Mouse (Mus musculus): ENCODE data around the gene Vps35l. TPM values are rescaled to one million over a fixed set of nuclear protein-coding genes. Genes with fewer than 3 reads are reported as not detected.

Gene Vps35l
- total and polyA plus RNA-seq, 3 experiments, result 30.1 to 76.5 (median 75.6) TPM

DNA sequence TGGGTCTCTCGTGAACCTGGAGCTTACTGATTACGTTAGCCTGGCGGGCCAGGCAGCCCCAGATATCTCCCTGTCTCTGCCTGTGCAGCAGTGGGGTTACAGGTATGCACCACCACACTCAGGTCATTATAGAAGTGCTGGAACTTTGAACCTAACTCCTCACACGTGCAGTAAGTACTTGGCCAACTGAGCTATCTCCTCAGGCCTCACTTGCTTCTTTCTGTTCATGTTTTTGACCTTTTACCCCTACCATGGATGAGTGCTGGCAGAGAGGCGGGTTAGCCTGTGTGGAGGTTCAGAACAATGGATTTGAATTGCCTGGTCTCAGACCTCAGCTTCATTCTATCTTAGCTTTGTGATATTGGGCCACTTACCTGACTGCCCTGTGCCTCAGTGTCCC, 50.3 kb downstream of the Vps35l start:
- Histone ChIP-seq H3K27me3 (ENCODE audit: insufficient read depth, low read length) (no peaks in the 10 kb centered on the region), H3K36me3 (replicated peaks) (peaks cover 76% of the 10 kb centered on the region), H3K4me3 (ENCODE audit: low read depth, low read length) (no peak overlapping the region), H3K9me3 (replicated peaks) (no peaks in the 10 kb centered on the region), H3K4me1 (ENCODE audit: insufficient read depth, low read depth, low read length) (no peaks in the 10 kb centered on the region)
- ATAC-seq (ENCODE audit: extremely low read depth, insufficient number of reproducible peaks, low FRiP score, poor library complexity, severe bottlenecking) (no peak), DNase-seq (ENCODE audit: low spot score) (no peak)
- TF ChIP-seq TAL1 (conservative IDR thresholded peaks at IDR 0.05; ENCODE audit: low read depth, low read length) (no peak), GATA2 (IDR thresholded peaks at IDR 0.05; ENCODE audit: borderline replicate concordance, low read depth, low read length) (no peak), POLR2AphosphoS5 (IDR thresholded peaks at IDR 0.05; ENCODE audit: insufficient replicate concordance, low read depth, low read length) (no peak), GATA1 (IDR thresholded peaks at IDR 0.05; ENCODE audit: borderline replicate concordance, low read length) (no peak), CTCF (IDR thresholded peaks at IDR 0.05; ENCODE audit: low read depth, low read length) (no peak)

- H3K27me3 ChIP-seq (ENCODE audit: insufficient read depth, low read length), result no peaks in the 10 kb centered on the region
- peaks cover 70% of the 10 kb centered on the region for H3K36me3 ChIP-seq (replicated peaks)
- DNase-seq (ENCODE audit: low spot score) (no peak), ATAC-seq (ENCODE audit: extremely low read depth, insufficient number of reproducible peaks, low FRiP score, poor library complexity, severe bottlenecking) (no peak)
- no peaks in the 10 kb centered on the region for H3K9me3 ChIP-seq (replicated peaks)
- H3K4me3 ChIP-seq (ENCODE audit: low read depth, low read length), result no peak overlapping the region
- peaks cover 20% of the 10 kb centered on the region for H3K4me1 ChIP-seq (ENCODE audit: insufficient read depth, low read depth, low read length)
- no peak for TF ChIP-seq POLR2AphosphoS5 (IDR thresholded peaks at IDR 0.05; ENCODE audit: insufficient replicate concordance, low read depth, low read length)
- no peak for TF ChIP-seq GATA2 (IDR thresholded peaks at IDR 0.05; ENCODE audit: borderline replicate concordance, low read depth, low read length)
- no peak for TF ChIP-seq CTCF (IDR thresholded peaks at IDR 0.05; ENCODE audit: low read depth, low read length)
- TF ChIP-seq TAL1 (conservative IDR thresholded peaks at IDR 0.05; ENCODE audit: low read depth, low read length), result no peak
- TF ChIP-seq GATA1 (IDR thresholded peaks at IDR 0.05; ENCODE audit: borderline replicate concordance, low read length), result no peak
Observed at GRCm38 (mm10) chr7:118793899-118794298, 53.9 kb downstream of the Vps35l start.

DNA sequence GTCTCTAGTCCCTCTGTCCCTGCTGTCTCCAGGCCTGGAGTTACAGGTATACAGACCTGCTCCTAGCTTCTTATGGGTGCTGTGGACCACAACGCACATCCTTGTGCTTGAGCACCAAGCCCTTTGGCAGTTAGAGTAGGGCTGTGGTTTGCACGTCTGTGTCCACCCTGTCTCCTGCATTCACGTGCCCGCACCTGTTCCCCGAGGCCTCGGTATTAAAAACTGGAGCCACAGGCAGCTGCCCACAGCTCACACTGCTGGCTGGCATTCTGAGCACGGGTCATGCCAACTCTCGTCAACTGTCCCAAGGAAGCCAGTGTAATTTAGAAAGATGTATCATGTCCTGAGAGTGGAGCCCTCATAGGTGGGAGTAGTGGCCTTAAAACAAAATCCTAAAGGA, 55.8 kb downstream of the Vps35l start:
- DNase-seq (ENCODE audit: low spot score) (no peak), ATAC-seq (ENCODE audit: extremely low read depth, insufficient number of reproducible peaks, low FRiP score, poor library complexity, severe bottlenecking) (no peak)
- Histone ChIP-seq H3K4me1 (ENCODE audit: insufficient read depth, low read depth, low read length) (peaks cover 20% of the 10 kb centered on the region), H3K9me3 (replicated peaks) (no peaks in the 10 kb centered on the region), H3K27me3 (ENCODE audit: insufficient read depth, low read length) (no peaks in the 10 kb centered on the region), H3K36me3 (replicated peaks) (peaks cover 72% of the 10 kb centered on the region), H3K4me3 (ENCODE audit: low read depth, low read length) (no peak overlapping the region)
- no peak for TF ChIP-seq GATA1 (IDR thresholded peaks at IDR 0.05; ENCODE audit: borderline replicate concordance, low read length)
- no peak for TF ChIP-seq CTCF (IDR thresholded peaks at IDR 0.05; ENCODE audit: low read depth, low read length)
- TF ChIP-seq POLR2AphosphoS5 (IDR thresholded peaks at IDR 0.05; ENCODE audit: insufficient replicate concordance, low read depth, low read length), result no peak
- TF ChIP-seq GATA2 (IDR thresholded peaks at IDR 0.05; ENCODE audit: borderline replicate concordance, low read depth, low read length), result no peak
- TF ChIP-seq TAL1 (conservative IDR thresholded peaks at IDR 0.05; ENCODE audit: low read depth, low read length), result no peak

DNA sequence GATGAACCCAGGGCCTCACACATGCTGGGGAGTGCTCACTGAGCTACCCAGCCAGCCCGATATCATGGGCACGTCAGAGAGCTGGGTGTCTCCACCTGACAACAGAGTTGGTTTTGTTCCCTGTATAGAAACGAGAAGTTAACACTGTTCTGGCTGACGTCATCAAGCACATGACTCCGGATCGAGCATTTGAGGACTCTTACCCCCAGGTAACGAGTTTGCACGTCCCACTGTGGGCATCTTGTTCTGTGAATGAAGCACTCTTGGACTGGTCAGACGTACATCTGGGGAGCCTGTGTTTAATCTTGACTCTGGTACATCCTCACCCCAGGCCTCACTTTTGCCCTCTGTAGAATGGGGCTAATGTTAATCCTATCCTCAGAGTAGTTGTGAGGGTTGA, 56.8 kb downstream of the Vps35l start:
- TF ChIP-seq CTCF (IDR thresholded peaks at IDR 0.05; ENCODE audit: low read depth, low read length), result no peak
- TF ChIP-seq GATA1 (IDR thresholded peaks at IDR 0.05; ENCODE audit: borderline replicate concordance, low read length), result no peak
- no peak for TF ChIP-seq POLR2AphosphoS5 (IDR thresholded peaks at IDR 0.05; ENCODE audit: insufficient replicate concordance, low read depth, low read length)
- TF ChIP-seq GATA2 (IDR thresholded peaks at IDR 0.05; ENCODE audit: borderline replicate concordance, low read depth, low read length), result no peak
- no peak for TF ChIP-seq TAL1 (conservative IDR thresholded peaks at IDR 0.05; ENCODE audit: low read depth, low read length)
- Histone ChIP-seq H3K4me3 (ENCODE audit: low read depth, low read length) (no peak overlapping the region), H3K36me3 (replicated peaks) (peaks cover 68% of the 10 kb centered on the region), H3K9me3 (replicated peaks) (no peaks in the 10 kb centered on the region), H3K27me3 (ENCODE audit: insufficient read depth, low read length) (no peaks in the 10 kb centered on the region), H3K4me1 (ENCODE audit: insufficient read depth, low read depth, low read length) (peaks cover 20% of the 10 kb centered on the region)
- ATAC-seq (ENCODE audit: extremely low read depth, insufficient number of reproducible peaks, low FRiP score, poor library complexity, severe bottlenecking), result no peak
- DNase-seq (ENCODE audit: low spot score), result no peak

DNA sequence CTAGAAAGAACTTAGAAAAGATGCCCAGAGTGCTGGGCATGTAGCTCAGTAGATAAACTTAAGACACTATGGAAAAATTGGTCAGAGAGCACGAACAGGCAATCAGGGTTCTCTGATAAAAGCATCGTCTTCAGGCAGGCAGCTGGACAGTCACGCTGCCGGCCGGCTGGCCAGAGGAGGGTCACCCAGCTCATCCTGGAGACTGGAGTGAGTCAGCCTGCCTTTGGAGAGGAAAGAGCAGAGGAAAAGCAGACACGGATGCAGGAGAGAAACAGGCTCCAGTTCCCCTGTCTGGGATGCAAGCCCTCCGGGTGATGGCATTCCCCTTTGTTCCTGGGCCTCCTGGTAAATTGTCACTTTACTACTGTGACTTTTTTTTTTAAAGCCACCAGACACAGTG, 57.6 kb downstream of the Vps35l start:
- Histone ChIP-seq H3K36me3 (replicated peaks) (peaks cover 69% of the 10 kb centered on the region), H3K4me3 (ENCODE audit: low read depth, low read length) (no peak overlapping the region; the same call in 1 of the 2 replicates), H3K4me1 (ENCODE audit: insufficient read depth, low read depth, low read length) (peaks cover 20% of the 10 kb centered on the region), H3K9me3 (replicated peaks) (no peaks in the 10 kb centered on the region), H3K27me3 (ENCODE audit: insufficient read depth, low read length) (no peaks in the 10 kb centered on the region)
- DNase-seq (ENCODE audit: low spot score) (no peak), ATAC-seq (ENCODE audit: extremely low read depth, insufficient number of reproducible peaks, low FRiP score, poor library complexity, severe bottlenecking) (no peak)
- TF ChIP-seq POLR2AphosphoS5 (IDR thresholded peaks at IDR 0.05; ENCODE audit: insufficient replicate concordance, low read depth, low read length) (no peak), CTCF (IDR thresholded peaks at IDR 0.05; ENCODE audit: low read depth, low read length) (no peak), GATA2 (IDR thresholded peaks at IDR 0.05; ENCODE audit: borderline replicate concordance, low read depth, low read length) (no peak), TAL1 (conservative IDR thresholded peaks at IDR 0.05; ENCODE audit: low read depth, low read length) (no peak), GATA1 (IDR thresholded peaks at IDR 0.05; ENCODE audit: borderline replicate concordance, low read length) (no peak)

DNA sequence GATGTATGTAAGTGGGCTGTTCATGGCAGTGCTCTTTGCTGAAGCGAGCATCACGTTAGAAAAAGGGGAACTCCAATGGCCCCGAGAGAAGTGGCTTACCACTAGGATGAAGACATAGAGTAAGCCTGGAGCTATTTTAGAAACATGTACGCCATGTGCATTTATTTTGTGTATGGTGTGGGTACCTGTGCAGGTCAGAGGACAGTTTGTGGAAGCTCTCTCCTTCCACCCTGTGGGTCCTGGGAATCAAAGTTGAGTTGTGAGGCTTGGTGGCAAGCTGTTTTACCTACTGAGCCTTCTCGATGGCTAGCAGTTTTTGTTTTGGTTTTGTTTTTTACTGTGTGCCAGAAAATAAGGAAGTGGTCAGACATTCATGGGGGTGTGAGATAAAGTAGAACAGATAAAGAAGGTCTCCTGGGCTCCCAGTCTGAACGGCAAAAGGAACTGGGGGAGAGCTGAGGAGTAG, 58.1 kb downstream of the Vps35l start:
- TF ChIP-seq TAL1 (conservative IDR thresholded peaks at IDR 0.05; ENCODE audit: low read depth, low read length) (no peak; the same call in 1 of the 2 replicates), POLR2AphosphoS5 (IDR thresholded peaks at IDR 0.05; ENCODE audit: insufficient replicate concordance, low read depth, low read length) (no peak), GATA2 (IDR thresholded peaks at IDR 0.05; ENCODE audit: borderline replicate concordance, low read depth, low read length) (no peak), CTCF (IDR thresholded peaks at IDR 0.05; ENCODE audit: low read depth, low read length) (no peak), GATA1 (IDR thresholded peaks at IDR 0.05; ENCODE audit: borderline replicate concordance, low read length) (no peak)
- H3K27me3 ChIP-seq (ENCODE audit: insufficient read depth, low read length), result no peaks in the 10 kb centered on the region
- DNase-seq (ENCODE audit: low spot score) (peak; percentile 43), ATAC-seq (ENCODE audit: extremely low read depth, insufficient number of reproducible peaks, low FRiP score, poor library complexity, severe bottlenecking) (peak; percentile 70)
- H3K36me3 ChIP-seq (replicated peaks), result peaks cover 67% of the 10 kb centered on the region
- peaks cover 20% of the 10 kb centered on the region for H3K4me1 ChIP-seq (ENCODE audit: insufficient read depth, low read depth, low read length)
- no peaks in the 10 kb centered on the region for H3K9me3 ChIP-seq (replicated peaks)
- no peak overlapping the region; the same call in 1 of the 2 replicates for H3K4me3 ChIP-seq (ENCODE audit: low read depth, low read length)

Data from G1E (cell line).